Mouse (Mus musculus) kidney, postnatal 25 days (tissue): ENCODE measurements at regions not wholly inside any gene's neighbourhood (a gene's known extent, or its start where the extent isn't known, plus 50 kb on each side); places are given as distances from the start of the nearest gene placed in this dataset.
A peak's percentile ranks its signal among the peaks of the same experiment; 100 is the strongest.

Experiments used
- DNase-seq, 2 experiments: peaks; one replicate each; pipeline ENCODE4 v3.0.0; 2021; ENCODE audit warnings: mixed read lengths in 2 of 2

DNA sequence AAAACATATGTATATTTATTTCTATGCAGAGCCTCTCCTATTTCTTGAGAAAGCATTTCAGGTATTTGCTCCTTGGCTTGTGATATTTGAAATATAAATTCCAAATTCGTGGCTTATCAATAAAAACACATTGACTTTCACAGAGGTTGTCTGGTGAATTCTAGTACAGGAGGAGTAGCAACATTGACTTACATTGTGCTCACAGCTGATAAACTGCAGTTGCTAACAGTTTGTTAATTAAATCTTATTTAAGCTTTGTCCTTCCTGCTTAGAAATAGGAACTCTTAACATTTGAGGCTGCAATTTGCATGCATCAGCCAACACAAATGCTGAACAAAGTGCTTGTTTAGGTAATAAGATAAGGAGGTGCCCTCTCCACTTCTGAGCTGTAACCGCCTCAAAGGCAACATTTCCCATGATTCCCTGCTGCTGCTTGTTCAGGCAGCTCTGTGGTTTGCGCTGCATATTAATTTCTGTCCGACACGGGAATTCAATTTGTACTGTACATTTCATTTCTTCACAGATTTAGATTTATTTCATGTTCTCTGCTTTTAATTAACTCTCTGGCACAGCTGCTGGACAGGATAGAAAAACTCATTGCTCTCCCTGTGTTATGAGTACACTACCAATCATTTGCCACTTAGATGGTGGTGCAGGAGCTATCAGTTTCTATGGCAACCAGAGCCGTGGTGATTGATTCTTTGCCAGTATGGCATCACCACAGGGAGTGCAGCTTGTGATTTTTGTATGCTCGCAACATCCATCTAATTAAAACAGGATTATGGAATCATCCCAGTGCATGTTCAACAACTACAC is 219.0 kb downstream of the Zfp352 start:
- no peak for DNase-seq

DNA sequence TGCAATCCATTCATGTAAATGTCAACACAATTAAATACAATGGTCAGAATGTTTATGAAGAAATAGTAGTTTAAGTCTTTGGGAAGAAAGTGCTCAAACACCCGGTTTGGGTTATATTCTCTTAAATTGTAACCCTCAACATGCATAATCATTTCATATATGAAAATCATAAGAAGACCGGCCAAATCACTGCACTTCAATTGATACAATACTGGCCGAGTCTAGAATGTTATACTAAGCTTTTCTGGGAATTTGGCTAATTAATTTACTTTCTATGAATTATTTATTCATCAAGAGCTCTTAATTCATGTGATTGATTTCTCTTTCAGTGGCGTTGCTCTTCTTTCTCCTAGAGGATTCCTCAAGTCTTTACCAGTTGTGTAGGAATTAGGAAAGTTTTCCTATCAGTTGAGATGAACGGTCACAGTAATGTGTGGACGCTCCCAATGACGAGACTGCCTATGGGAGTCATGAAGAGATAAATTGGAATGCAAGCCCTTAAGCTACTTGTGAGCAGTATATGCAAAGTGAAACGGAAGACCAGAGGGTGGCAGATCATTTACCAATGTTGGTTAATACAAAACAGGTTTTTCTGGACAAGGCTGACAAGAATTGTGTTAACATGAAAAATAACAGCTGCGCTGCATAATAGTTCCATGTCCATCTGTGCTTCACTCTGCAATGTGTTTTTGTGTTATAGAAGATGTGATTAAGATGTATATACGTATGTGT is 219.7 kb downstream of the Zfp352 start:
- DNase-seq = no peak

- no peak for DNase-seq
Observed at GRCm38 (mm10) chr4:90445268-90445667, 226.6 kb downstream of the Zfp352 start.

GRCm38 (mm10) chr4:90452576-90452975 is 234.0 kb downstream of the Zfp352 start:
- no peak for DNase-seq

- DNase-seq = peak in 1 of 2 experiments; percentile 30
Observed at GRCm38 (mm10) chr4:90453029-90453428, 234.4 kb downstream of the Zfp352 start.

DNA sequence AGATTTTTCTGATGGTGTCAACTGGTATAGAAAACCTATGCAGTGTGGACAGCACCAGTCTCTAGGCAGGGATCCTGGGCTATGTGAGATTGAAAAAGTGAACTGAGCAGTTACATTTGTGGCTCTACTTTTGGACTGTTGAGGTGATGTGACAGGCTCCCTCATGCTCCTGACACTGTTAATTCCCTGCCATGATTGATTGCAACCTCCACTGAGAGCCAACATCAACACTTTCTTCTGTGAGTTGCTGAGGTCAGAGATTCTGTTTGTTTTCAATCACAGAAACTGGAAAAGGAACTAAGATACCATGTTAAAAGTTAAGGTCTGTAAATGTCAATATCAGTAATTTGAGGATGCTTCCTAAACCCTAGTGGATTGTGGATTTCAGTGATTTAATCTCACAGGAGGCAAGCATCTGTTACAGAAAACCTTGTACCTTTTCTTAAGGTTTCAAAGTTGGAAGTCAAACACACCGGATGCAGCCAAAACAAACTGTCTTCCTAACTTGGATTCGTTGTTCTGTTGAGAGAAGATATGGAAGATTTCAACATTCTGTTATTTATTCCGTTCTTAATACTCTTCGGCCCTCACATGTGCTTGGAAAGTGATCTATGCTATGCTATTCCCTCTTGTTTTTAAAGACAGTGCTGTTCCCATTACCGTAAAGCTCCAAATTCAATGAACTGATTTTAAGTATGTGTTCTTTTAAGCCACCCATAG is 278.4 kb downstream of the Zfp352 start:
- no peak for DNase-seq
